In genomic region chr4:46417491-46417890, GRCm38 (mm10) we compare ENCODE assay signal across 12 mouse cellular contexts. TPM values are rescaled to one million over a fixed set of nuclear protein-coding genes. Genes with fewer than 3 reads are reported as not detected.
DNase-seq lines count a peak whose midpoint lies in the region; TF ChIP-seq lines count a peak whose summit lies in the region.
"Had no signal": no experiment of that assay in that cellular context is flagged by ENCODE, and none has a peak within 500 bp of the region (broad histone marks: within the 10 kb centered on the region; RNA-seq: fewer than 3 reads in every experiment).

No protein-coding gene starts in this region.

- no peaks in the 10 kb centered on the region for H3K27me3 ChIP-seq in spleen, adult 2 months (ENCODE audit: control insufficient read depth, insufficient read depth, low read length)
- H3K27me3 ChIP-seq: embryonic facial prominence, embryonic 12.5 days; neural tube, embryonic 15.5 days had no signal

- TF ChIP-seq CTCF in spleen, adult 2 months (IDR thresholded peaks at IDR 0.05; ENCODE audit: extremely low read depth, insufficient read depth, insufficient read length, insufficient replicate concordance): peak; percentile 3; the same call in 1 of the 2 replicates

- DNase-seq in adrenal gland, adult (ENCODE audit: inconsistent age in 2 of 2, low spot score in 1 of 2): peak; percentile 50 to 68
- DNase-seq in adrenal gland, postnatal 4 days (ENCODE audit: low spot score in 2 of 2): no peak
- peak in 1 of 2 experiments; percentile 12 for DNase-seq in spleen, adult 2 months (ENCODE audit: low read depth in 1 of 2, low spot score in 2 of 2)
- no peak for DNase-seq in spleen, postnatal 36 days (ENCODE audit: low spot score in 2 of 2)
- peak; percentile 29 to 46 for DNase-seq in kidney, postnatal 25 days
- peak; percentile 6 for DNase-seq in retina, postnatal 7 days (ENCODE audit: low read depth, low spot score)
- DNase-seq in layer of hippocampus, postnatal 25 days (ENCODE audit: extremely low spot score in 1 of 2, low spot score in 1 of 2): no peak
- no peak for DNase-seq in heart, adult 8-10 months (ENCODE audit: low spot score)

- no peaks in the 10 kb centered on the region for H3K36me3 ChIP-seq in spleen, adult 2 months (ENCODE audit: control insufficient read depth, insufficient read depth, low read length)
- H3K36me3 ChIP-seq: embryonic facial prominence, embryonic 12.5 days; neural tube, embryonic 15.5 days had no signal

- TF ChIP-seq POLR2A in spleen, adult 2 months (IDR thresholded peaks at IDR 0.05; ENCODE audit: low read depth, low read length): no peak

- H3K4me3 ChIP-seq in spleen, adult 2 months (ENCODE audit: extremely low read depth, insufficient read depth, insufficient read length): no peak overlapping the region
- H3K4me3 ChIP-seq: embryonic facial prominence, embryonic 12.5 days; neural tube, embryonic 15.5 days had no signal

- 55% methylated on average over 3 of the region's 3 CpGs for WGBS in spleen, adult 2 months

- H3K27ac ChIP-seq in spleen, adult 2 months (ENCODE audit: insufficient read depth, low read length): no peak overlapping the region
- H3K27ac ChIP-seq: embryonic facial prominence, embryonic 12.5 days; neural tube, embryonic 15.5 days had no signal

- 0 out of 2 replicates have a peak, but pooled peaks cover 2% of the 10 kb centered on the region for H3K4me1 ChIP-seq in spleen, adult 2 months (ENCODE audit: control insufficient read depth, insufficient read depth, insufficient read length)
- H3K4me1 ChIP-seq: neural tube, embryonic 15.5 days had no signal

RNA-seq across cellular contexts. Expression of gene Hemgn, which starts 4.2 kb away (rescaled TPM):
- total RNA-seq in adrenal gland, postnatal 4 days (2021): 10 to 100 TPM in 1 of 2 experiments, 1 to 10 TPM in 1; 7.3 to 17.9 TPM
- 8.6 and 9.8 TPM in 2 replicates for polyA plus RNA-seq in spleen, adult 2 months (2012; rRNA removed)
- total RNA-seq in layer of hippocampus, postnatal 25 days (2021): not detected
- under 1 TPM in 1 of 4 experiments, not detected in 3; 0.37 TPM for total RNA-seq in heart, adult 8-10 months (2022)
- total RNA-seq: left cerebral cortex, postnatal 10 days had no signal
- polyA plus RNA-seq: C2C12 had no signal

RNA-seq across cellular contexts. Expression of gene Trmo, which starts 28.3 kb away (rescaled TPM):
- 1 to 10 TPM; 7.4 to 7.8 TPM for total RNA-seq in adrenal gland, postnatal 4 days (2021)
- 10.8 and 11.6 TPM in 2 replicates for polyA plus RNA-seq in spleen, adult 2 months (2012; rRNA removed)
- 1 to 10 TPM; 3.9 to 5.5 TPM for total RNA-seq in layer of hippocampus, postnatal 25 days (2021)
- 1 to 10 TPM; 2.1 to 3.7 (median 3.2) TPM for total RNA-seq in heart, adult 8-10 months (2022)

RNA-seq across cellular contexts. Expression of gene Anp32b, which starts 33.2 kb away (rescaled TPM):
- 100 to 1,000 TPM; 185 to 204 TPM for total RNA-seq in adrenal gland, postnatal 4 days (2021)
- polyA plus RNA-seq in spleen, adult 2 months (2012; rRNA removed): 19.1 and 26.6 TPM in 2 replicates
- total RNA-seq in layer of hippocampus, postnatal 25 days (2021): 10 to 100 TPM; 48.9 to 53.4 TPM
- total RNA-seq in heart, adult 8-10 months (2022): 10 to 100 TPM; 59.5 to 64.7 (median 61.5) TPM

Comparison
In these comparisons a context has a peak if more than half of its experiments do, and no peak if none do; other contexts are left out.
1. DNase-seq: peak in adrenal gland, adult (2 of 2), kidney, postnatal 25 days (2 of 2) and retina, postnatal 7 days (single experiment); none in adrenal gland, postnatal 4 days (0 of 2), spleen, postnatal 36 days (0 of 2), layer of hippocampus, postnatal 25 days (0 of 2) and heart, adult 8-10 months (single experiment).
2. RNA of gene Hemgn, which starts 4.2 kb away (total RNA-seq): 7.3 to 17.9 TPM in adrenal gland, postnatal 4 days; not detected in layer of hippocampus, postnatal 25 days and 0.37 TPM in heart, adult 8-10 months; every median in the first group is over 4 times any median in the second.